Mouse (Mus musculus): ENCODE measurements around the gene Pou4f1. TPM values are rescaled to one million over a fixed set of nuclear protein-coding genes. Genes with fewer than 3 reads are reported as not detected.

Pou4f1 gene
- total and polyA plus RNA-seq, 3 experiments: 3.0 to 8.2 TPM; not detected in 1

- Histone ChIP-seq H3K4me3 (ENCODE audit: control insufficient read depth in 1 of 2, insufficient read depth in 1 of 2, low read depth in 2 of 2, low read length in 2 of 2) (no peak overlapping the region), H3K27me3 (ENCODE audit: control insufficient read depth in 1 of 2, insufficient read depth in 2 of 2, low read length in 2 of 2) (no peaks in the 10 kb centered on the region), H3K4me1 (ENCODE audit: control insufficient read depth in 1 of 2, insufficient read depth in 2 of 2, low read length in 2 of 2) (no peaks in the 10 kb centered on the region), H3K36me3 (ENCODE audit: control insufficient read depth in 1 of 2, insufficient read depth in 2 of 2, low read length in 2 of 2) (no peaks in the 10 kb centered on the region), H3K79me2 (ENCODE audit: control insufficient read depth, insufficient read depth, low read length, poor library complexity) (no peaks in the 10 kb centered on the region), H3K9ac (ENCODE audit: control insufficient read depth, low read depth, low read length, poor library complexity, severe bottlenecking) (no peak overlapping the region), H3K27ac (ENCODE audit: control insufficient read depth, low read depth, low read length) (no peak overlapping the region), H3K9me3 (replicated peaks; ENCODE audit: insufficient read depth, low read length) (no peaks in the 10 kb centered on the region)
- TF ChIP-seq JUND (IDR thresholded peaks at IDR 0.05; ENCODE audit: low read depth, low read length) (no peak), CHD2 (IDR thresholded peaks at IDR 0.05; ENCODE audit: low read length) (no peak), MAFK (IDR thresholded peaks at IDR 0.05; ENCODE audit: borderline replicate concordance, low read depth, low read length) (no peak)
- no peak for DNase-seq (ENCODE audit: low read depth, low spot score)
Observed at GRCm38 (mm10) chr14:104458728-104459512, 8.9 kb downstream of the Pou4f1 start.

GRCm38 (mm10) chr14:104457966-104458710, 9.7 kb downstream of the Pou4f1 start:
- H3K4me3 ChIP-seq (ENCODE audit: control insufficient read depth in 1 of 2, insufficient read depth in 1 of 2, low read depth in 2 of 2, low read length in 2 of 2): no peak overlapping the region
- H3K9me3 ChIP-seq (replicated peaks; ENCODE audit: insufficient read depth, low read length): no peaks in the 10 kb centered on the region
- H3K27me3 ChIP-seq (ENCODE audit: control insufficient read depth in 1 of 2, insufficient read depth in 2 of 2, low read length in 2 of 2): no peaks in the 10 kb centered on the region
- no peak overlapping the region for H3K9ac ChIP-seq (ENCODE audit: control insufficient read depth, low read depth, low read length, poor library complexity, severe bottlenecking)
- no peaks in the 10 kb centered on the region for H3K36me3 ChIP-seq (ENCODE audit: control insufficient read depth in 1 of 2, insufficient read depth in 2 of 2, low read length in 2 of 2)
- H3K4me1 ChIP-seq (ENCODE audit: control insufficient read depth in 1 of 2, insufficient read depth in 2 of 2, low read length in 2 of 2): no peaks in the 10 kb centered on the region
- H3K27ac ChIP-seq (ENCODE audit: control insufficient read depth, low read depth, low read length): no peak overlapping the region
- DNase-seq (ENCODE audit: low read depth, low spot score): no peak
- H3K79me2 ChIP-seq (ENCODE audit: control insufficient read depth, insufficient read depth, low read length, poor library complexity): no peaks in the 10 kb centered on the region
- no peak for TF ChIP-seq CHD2 (IDR thresholded peaks at IDR 0.05; ENCODE audit: low read length)
- TF ChIP-seq JUND (IDR thresholded peaks at IDR 0.05; ENCODE audit: low read depth, low read length): no peak
- no peak for TF ChIP-seq ZNF384 (IDR thresholded peaks at IDR 0.05; ENCODE audit: low read depth, low read length)
- no peak for TF ChIP-seq ZKSCAN1 (IDR thresholded peaks at IDR 0.05; ENCODE audit: low read depth, low read length)
- no peak for TF ChIP-seq MAZ (IDR thresholded peaks at IDR 0.05; ENCODE audit: low read depth, low read length)
- no peak for TF ChIP-seq POLR2A (IDR thresholded peaks at IDR 0.05; ENCODE audit: control insufficient read depth in 1 of 2, insufficient read depth in 1 of 2, low read depth in 1 of 2, low read length in 2 of 2, poor library complexity in 1 of 2)
- no peak for TF ChIP-seq MAFK (IDR thresholded peaks at IDR 0.05; ENCODE audit: borderline replicate concordance, low read depth, low read length)

DNA sequence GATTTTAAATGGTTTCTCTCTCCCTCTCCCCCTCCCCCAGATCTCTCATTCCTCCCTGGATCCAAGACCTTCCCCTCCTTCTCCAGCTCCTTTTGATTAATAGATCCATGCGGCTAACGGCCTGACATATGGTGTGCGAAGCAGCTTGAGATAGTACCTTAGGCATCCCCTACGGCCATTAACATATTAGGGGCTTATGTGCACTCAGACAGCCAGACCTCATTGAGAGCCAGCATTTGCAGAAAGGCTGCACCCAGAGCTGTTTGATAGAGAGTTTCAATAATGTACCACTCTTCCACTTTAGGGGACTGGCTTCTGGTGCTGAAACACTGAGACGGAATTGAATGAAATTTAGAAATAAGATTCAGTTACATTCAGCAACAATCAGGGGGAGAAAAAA, 10.8 kb downstream of the Pou4f1 start:
- no peak overlapping the region for H3K27ac ChIP-seq (ENCODE audit: control insufficient read depth, low read depth, low read length)
- H3K79me2 ChIP-seq (ENCODE audit: control insufficient read depth, insufficient read depth, low read length, poor library complexity): no peaks in the 10 kb centered on the region
- H3K4me3 ChIP-seq (ENCODE audit: control insufficient read depth in 1 of 2, insufficient read depth in 1 of 2, low read depth in 2 of 2, low read length in 2 of 2): no peak overlapping the region
- no peak for TF ChIP-seq TAL1 (IDR thresholded peaks at IDR 0.05; ENCODE audit: low read length)
- no peak for TF ChIP-seq JUND (IDR thresholded peaks at IDR 0.05; ENCODE audit: low read depth, low read length)
- TF ChIP-seq MAX (IDR thresholded peaks at IDR 0.05; ENCODE audit: low read length): no peak
- TF ChIP-seq POLR2A (IDR thresholded peaks at IDR 0.05; ENCODE audit: control insufficient read depth in 1 of 2, insufficient read depth in 1 of 2, low read depth in 1 of 2, low read length in 2 of 2, poor library complexity in 1 of 2): no peak
- TF ChIP-seq ZNF384 (IDR thresholded peaks at IDR 0.05; ENCODE audit: low read depth, low read length): no peak
- TF ChIP-seq CHD1 (IDR thresholded peaks at IDR 0.05; ENCODE audit: low read depth, low read length): no peak
- no peak for TF ChIP-seq ZKSCAN1 (IDR thresholded peaks at IDR 0.05; ENCODE audit: low read depth, low read length)
- no peak for TF ChIP-seq MEF2A (IDR thresholded peaks at IDR 0.05; ENCODE audit: extremely low read depth, insufficient replicate concordance, low read depth, low read length, poor library complexity, severe bottlenecking)
- no peak for TF ChIP-seq HCFC1 (IDR thresholded peaks at IDR 0.05; ENCODE audit: low read depth, low read length)
- no peak for TF ChIP-seq CHD2 (IDR thresholded peaks at IDR 0.05; ENCODE audit: low read length)
- no peak for TF ChIP-seq MYB (IDR thresholded peaks at IDR 0.05; ENCODE audit: low read depth, low read length)
- no peak for TF ChIP-seq MXI1 (IDR thresholded peaks at IDR 0.05; ENCODE audit: low read depth, low read length)
- TF ChIP-seq ELF1 (IDR thresholded peaks at IDR 0.05; ENCODE audit: low read depth, low read length): no peak
- no peak for TF ChIP-seq POLR2AphosphoS2 (IDR thresholded peaks at IDR 0.05; ENCODE audit: low read length)
- TF ChIP-seq USF2 (IDR thresholded peaks at IDR 0.05; ENCODE audit: borderline replicate concordance in 1 of 2, insufficient read depth in 1 of 2, low read depth in 1 of 2, low read length in 2 of 2): no peak
- no peak for TF ChIP-seq GATA1 (IDR thresholded peaks at IDR 0.05; ENCODE audit: low read depth, low read length)
- no peak for TF ChIP-seq ZMIZ1 (IDR thresholded peaks at IDR 0.05; ENCODE audit: low read depth, low read length)
- TF ChIP-seq MYC (IDR thresholded peaks at IDR 0.05; ENCODE audit: low read depth, low read length): no peak
- TF ChIP-seq POLR2AphosphoS5 (IDR thresholded peaks at IDR 0.05; ENCODE audit: borderline replicate concordance, low read depth, low read length): no peak
- no peaks in the 10 kb centered on the region for H3K27me3 ChIP-seq (ENCODE audit: control insufficient read depth in 1 of 2, insufficient read depth in 2 of 2, low read length in 2 of 2)
- H3K4me1 ChIP-seq (ENCODE audit: control insufficient read depth in 1 of 2, insufficient read depth in 2 of 2, low read length in 2 of 2): no peaks in the 10 kb centered on the region
- H3K36me3 ChIP-seq (ENCODE audit: control insufficient read depth in 1 of 2, insufficient read depth in 2 of 2, low read length in 2 of 2): no peaks in the 10 kb centered on the region
- H3K9ac ChIP-seq (ENCODE audit: control insufficient read depth, low read depth, low read length, poor library complexity, severe bottlenecking): no peak overlapping the region
- no peak for DNase-seq (ENCODE audit: low read depth, low spot score)
- no peaks in the 10 kb centered on the region for H3K9me3 ChIP-seq (replicated peaks; ENCODE audit: insufficient read depth, low read length)
